Mouse (Mus musculus) MEL (cell line): ENCODE data around the gene Ptprj.

Source experiments
- CHD2 ChIP-seq: IDR thresholded peaks from 2 replicates; pipeline ENCODE4 v1.6.1; 2011; ENCODE audit warnings: low read length, improper control_type of control experiment
- CTCF ChIP-seq, 3 experiments: IDR thresholded peaks in 2 of 3; conservative IDR thresholded peaks in 1 of 3; 2 replicates each; pipeline ENCODE4 v1.5.1; 2011 to 2012; ENCODE audit warnings: low read length in 3 of 3, low read depth in 2 of 3, mild to moderate bottlenecking in 2 of 3, improper control_type of control experiment in 1 of 3, inconsistent platforms in 1 of 3, mixed read lengths in 1 of 3, moderate library complexity in 1 of 3; ENCODE audit not compliant: control insufficient read depth in 1 of 3, insufficient read depth in 1 of 3, poor library complexity in 1 of 3, severe bottlenecking in 1 of 3
- E2F4 ChIP-seq: IDR thresholded peaks from 2 replicates; pipeline ENCODE4 v1.6.1; 2011; ENCODE audit warnings: low read depth, low read length, improper control_type of control experiment, borderline replicate concordance
- ETS1 ChIP-seq: IDR thresholded peaks from 2 replicates; pipeline ENCODE4 v1.6.1; 2012; ENCODE audit warnings: low read depth, mild to moderate bottlenecking, inconsistent platforms, low read length, improper control_type of control experiment, moderate library complexity
- JUND ChIP-seq: IDR thresholded peaks from 2 replicates; pipeline ENCODE4 v1.6.1; 2011; ENCODE audit warnings: low read depth, mild to moderate bottlenecking, improper control_type of control experiment, low read length
- MAZ ChIP-seq: IDR thresholded peaks from 2 replicates; pipeline ENCODE4 v1.6.1; 2012; ENCODE audit warnings: low read depth, mild to moderate bottlenecking, inconsistent platforms, low read length, improper control_type of control experiment
- NELFE ChIP-seq: IDR thresholded peaks from 2 replicates; pipeline ENCODE4 v1.6.1; 2011; ENCODE audit warnings: low read depth, low read length, improper control_type of control experiment
- POLR2A ChIP-seq, 2 experiments: IDR thresholded peaks; 2 replicates each; pipeline ENCODE4 v1.6.1; 2011 to 2012; ENCODE audit warnings: low read length in 2 of 2, mild to moderate bottlenecking in 2 of 2, control low read depth in 1 of 2, improper control_type of control experiment in 1 of 2, low read depth in 1 of 2, moderate library complexity in 1 of 2; ENCODE audit not compliant: control insufficient read depth in 1 of 2, insufficient read depth in 1 of 2, poor library complexity in 1 of 2
- POLR2AphosphoS2 ChIP-seq: IDR thresholded peaks from 2 replicates; pipeline ENCODE4 v1.6.1; 2011; ENCODE audit warnings: low read length, improper control_type of control experiment
- POLR2AphosphoS5 ChIP-seq: IDR thresholded peaks from 2 replicates; pipeline ENCODE4 v1.6.1; 2012; ENCODE audit warnings: low read depth, borderline replicate concordance, mild to moderate bottlenecking, inconsistent platforms, low read length, moderate library complexity, mixed read lengths
- SIN3A ChIP-seq: IDR thresholded peaks from 2 replicates; pipeline ENCODE4 v1.6.1; 2012; ENCODE audit warnings: low read length, improper control_type of control experiment, inconsistent platforms
- TCF12 ChIP-seq: IDR thresholded peaks from 2 replicates; pipeline ENCODE4 v1.6.1; 2014; ENCODE audit warnings: low read depth, mild to moderate bottlenecking, inconsistent platforms, low read length, improper control_type of control experiment, moderate library complexity
- UBTF ChIP-seq: IDR thresholded peaks from 2 replicates; pipeline ENCODE4 v1.6.1; 2012; ENCODE audit warnings: low read depth, mild to moderate bottlenecking, inconsistent platforms, low read length, improper control_type of control experiment, moderate library complexity, borderline replicate concordance; ENCODE audit not compliant: insufficient read depth
- USF2 ChIP-seq, 2 experiments: IDR thresholded peaks; 2 replicates each; pipeline ENCODE4 v1.6.1; 2011 to 2012; ENCODE audit warnings: improper control_type of control experiment in 2 of 2, low read length in 2 of 2, borderline replicate concordance in 1 of 2, inconsistent platforms in 1 of 2, low read depth in 1 of 2, mild to moderate bottlenecking in 1 of 2; ENCODE audit not compliant: insufficient read depth in 1 of 2

DNA sequence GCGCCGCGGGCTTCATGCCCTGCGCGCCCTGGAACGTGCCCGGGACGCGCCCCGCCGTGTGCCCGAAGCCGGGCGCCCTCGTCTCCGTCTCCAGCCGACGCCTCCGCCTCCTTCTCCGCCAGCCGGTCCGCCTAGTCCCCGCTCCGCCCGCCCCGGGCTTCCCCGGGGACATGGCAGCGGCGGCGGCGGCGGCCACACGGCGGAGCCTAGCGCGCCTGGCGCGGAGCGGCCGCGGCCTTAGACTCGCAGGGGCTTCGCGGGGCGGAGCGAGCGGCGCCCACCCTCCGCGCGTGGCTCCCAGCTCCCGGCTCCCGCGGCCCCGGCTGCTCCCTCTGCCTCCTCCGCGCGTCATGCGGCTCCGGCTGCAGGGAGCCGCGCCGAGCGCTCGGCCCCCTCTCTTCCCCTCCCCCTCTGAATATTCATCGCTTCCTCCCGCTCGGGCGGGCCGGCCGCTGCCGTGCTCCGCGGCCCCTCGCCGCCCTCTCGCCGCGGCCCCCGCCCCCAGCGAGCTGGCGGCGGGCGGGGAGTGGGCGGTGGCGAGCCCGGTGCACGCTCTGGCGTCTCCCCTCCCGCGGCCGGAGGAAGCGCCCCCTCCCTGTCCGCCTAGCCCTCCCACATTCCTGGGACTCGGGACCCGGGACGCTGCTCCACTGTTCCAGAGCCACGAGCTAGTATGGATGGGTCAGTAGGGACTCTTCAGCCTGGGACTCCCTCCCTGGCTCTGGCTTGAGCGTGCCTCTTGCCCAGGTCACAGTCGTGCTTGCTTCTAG is at the start of gene Ptprj:
- peak in 1 of 2 experiments; percentile 59; a peak in 1 of 4 replicates for TF ChIP-seq POLR2A (IDR thresholded peaks at IDR 0.05; ENCODE audit: control insufficient read depth in 1 of 2, insufficient read depth in 1 of 2, low read depth in 1 of 2, low read length in 2 of 2, poor library complexity in 1 of 2)
- TF ChIP-seq TCF12 = no peak
- peak; percentile 60; the same call in 1 of the 2 replicates for TF ChIP-seq UBTF
- TF ChIP-seq CTCF (IDR thresholded peaks at IDR 0.05 in 2 of 3, conservative IDR thresholded peaks at IDR 0.05 in 1 of 3; ENCODE audit: control insufficient read depth in 1 of 3, insufficient read depth in 1 of 3, low read depth in 2 of 3, low read length in 3 of 3, poor library complexity in 1 of 3, severe bottlenecking in 1 of 3) = no peak
- no peak for TF ChIP-seq POLR2AphosphoS5
- no peak for TF ChIP-seq MAZ
- TF ChIP-seq ETS1 = no peak
- no peak for TF ChIP-seq JUND
- peak; percentile 60 for TF ChIP-seq NELFE
- peak; percentile 44 for TF ChIP-seq SIN3A
- no peak for TF ChIP-seq POLR2AphosphoS2
- no peak for TF ChIP-seq USF2 (IDR thresholded peaks at IDR 0.05; ENCODE audit: borderline replicate concordance in 1 of 2, insufficient read depth in 1 of 2, low read depth in 1 of 2, low read length in 2 of 2)
- TF ChIP-seq E2F4 = no peak
- TF ChIP-seq CHD2 = no peak
